Mouse (Mus musculus) layer of hippocampus, adult 18-20 months (tissue): ENCODE measurements at regions not wholly inside any gene's neighbourhood (a gene's known extent, or its start where the extent isn't known, plus 50 kb on each side); places are given as distances from the start of the nearest gene placed in this dataset.

Experiments used
- DNase-seq, 2 experiments: peaks; one replicate each; pipeline ENCODE4 v3.0.0; 2022; ENCODE audit warnings: low spot score in 2 of 2

DNA sequence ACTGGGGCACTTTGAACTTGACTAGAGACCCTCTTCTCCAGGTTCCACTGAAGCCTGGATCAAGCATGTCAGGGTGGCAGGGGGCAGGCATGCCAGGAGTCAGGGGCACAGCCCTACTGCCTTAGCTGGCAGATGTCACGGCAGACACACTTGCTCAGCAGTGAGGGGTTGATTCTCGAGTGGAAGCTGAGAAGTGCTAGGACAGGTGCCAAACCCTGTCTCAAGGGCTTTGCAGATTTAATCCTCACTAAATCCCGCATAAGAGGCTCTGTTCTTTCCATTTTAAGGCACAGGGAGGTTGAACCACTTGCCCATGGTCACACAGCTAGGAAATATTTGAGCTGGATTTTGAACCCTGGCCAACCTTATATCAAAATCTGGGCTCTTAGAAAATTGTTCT, 223.5 kb upstream of the Mvb12b start:
- DNase-seq = no peak

DNA sequence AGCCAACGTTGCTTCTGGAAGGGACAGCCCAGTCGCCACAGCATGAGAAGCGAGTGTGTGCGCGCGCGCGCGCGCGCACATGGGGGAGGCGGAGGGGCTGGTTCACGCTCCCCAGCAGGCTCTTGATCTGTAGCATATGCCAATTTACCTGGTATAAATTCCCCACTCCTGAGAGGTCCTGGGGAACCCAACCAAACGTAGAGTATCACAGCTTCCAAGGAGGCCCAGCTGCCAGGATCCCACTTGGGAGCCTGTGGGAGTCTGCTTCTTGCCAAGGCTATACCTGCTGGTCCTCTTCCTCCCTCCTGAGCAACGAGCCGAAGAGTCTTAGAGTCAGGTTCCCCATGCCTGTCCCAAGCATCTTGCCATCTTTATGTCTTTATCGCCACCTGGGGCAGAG, 222.8 kb upstream of the Mvb12b start:
- DNase-seq = no peak

DNA sequence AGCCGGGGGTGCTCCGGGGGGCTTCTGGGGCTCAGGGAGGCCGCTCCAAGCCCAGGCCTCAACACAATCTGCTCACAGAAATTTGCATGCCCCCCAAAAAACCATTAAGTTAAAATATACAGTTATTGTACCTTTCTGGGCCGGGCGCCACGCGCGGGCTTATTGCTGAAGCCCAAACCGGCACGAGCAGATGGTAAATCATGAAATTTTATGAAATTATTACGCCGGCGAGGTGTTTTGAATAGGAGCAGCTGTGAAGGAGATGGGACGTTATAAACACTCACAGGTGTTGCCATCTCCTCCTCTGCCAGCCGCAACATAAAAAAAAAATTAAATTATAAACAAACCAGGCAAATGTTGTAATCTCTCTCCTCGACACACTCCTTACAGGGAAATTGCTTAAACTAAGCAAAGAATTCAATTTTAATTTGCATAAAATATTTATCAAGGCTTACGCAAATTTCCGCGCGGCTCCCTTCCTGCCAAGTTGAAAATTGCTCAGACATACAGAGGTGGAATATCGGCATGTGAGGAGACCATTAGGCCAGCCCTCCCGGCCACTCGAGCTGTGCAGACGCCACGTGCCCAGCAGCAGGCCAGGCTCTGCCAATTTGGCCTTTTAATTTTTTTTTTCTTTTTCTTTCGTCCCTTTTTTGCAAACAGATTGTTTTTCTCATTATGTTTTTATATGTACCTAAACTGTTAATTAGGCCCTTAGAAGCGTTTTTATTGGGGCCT, 220.0 kb upstream of the Mvb12b start:
- DNase-seq = peak; percentile 38 to 66

DNA sequence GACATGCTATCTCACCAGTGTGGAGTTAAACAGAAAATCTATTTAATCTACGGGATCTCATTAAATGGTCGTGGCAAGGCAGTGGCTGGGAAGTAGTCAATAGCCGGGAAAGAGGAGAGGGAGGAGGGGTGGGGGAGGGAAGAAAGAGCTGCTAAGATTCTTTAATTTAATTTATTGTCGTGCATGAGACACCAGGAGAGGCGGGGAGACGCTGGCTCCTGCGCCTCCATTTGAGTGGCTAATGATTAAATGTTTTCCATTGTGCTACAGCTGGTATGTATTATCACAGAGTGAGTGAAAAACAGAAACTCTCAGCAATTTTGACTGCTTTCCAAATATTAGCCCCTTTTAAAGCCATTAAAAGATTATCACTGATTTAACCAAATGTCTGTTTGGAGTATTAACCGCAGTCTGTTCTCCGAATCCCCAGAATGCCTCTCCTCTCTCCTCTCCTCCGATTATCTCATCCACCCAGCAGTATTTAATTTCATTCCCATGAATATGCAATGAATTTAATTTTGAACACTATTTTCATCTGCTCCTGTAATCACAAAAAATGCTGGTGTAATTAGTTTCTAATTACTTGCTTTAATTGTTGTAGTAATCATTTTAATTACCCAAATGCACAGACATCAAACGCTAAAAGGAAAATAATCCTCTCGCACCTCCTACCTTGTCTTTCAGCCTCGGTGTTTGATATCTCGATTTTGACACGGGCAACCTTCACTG, 219.3 kb upstream of the Mvb12b start:
- peak; percentile 6 to 42 for DNase-seq

DNA sequence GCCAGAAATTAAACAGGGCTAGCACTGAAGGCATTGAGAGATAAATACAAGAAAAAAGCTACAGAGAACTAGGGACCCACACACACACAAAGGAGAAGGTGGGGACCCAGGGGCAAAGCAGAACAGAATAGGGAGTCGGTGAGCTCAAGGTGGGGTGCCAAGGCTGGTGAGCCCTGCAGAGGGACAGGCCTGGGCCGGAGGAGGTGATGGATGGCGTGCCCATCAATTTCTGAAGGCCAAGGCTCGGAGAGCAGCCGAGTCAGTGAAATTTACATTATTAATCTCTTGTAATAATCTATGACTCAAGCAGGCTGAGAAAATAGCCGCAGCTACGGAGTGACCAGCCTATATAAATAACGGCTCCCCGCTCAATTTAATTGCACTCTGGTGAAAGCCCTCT, 218.5 kb upstream of the Mvb12b start:
- no peak for DNase-seq

DNA sequence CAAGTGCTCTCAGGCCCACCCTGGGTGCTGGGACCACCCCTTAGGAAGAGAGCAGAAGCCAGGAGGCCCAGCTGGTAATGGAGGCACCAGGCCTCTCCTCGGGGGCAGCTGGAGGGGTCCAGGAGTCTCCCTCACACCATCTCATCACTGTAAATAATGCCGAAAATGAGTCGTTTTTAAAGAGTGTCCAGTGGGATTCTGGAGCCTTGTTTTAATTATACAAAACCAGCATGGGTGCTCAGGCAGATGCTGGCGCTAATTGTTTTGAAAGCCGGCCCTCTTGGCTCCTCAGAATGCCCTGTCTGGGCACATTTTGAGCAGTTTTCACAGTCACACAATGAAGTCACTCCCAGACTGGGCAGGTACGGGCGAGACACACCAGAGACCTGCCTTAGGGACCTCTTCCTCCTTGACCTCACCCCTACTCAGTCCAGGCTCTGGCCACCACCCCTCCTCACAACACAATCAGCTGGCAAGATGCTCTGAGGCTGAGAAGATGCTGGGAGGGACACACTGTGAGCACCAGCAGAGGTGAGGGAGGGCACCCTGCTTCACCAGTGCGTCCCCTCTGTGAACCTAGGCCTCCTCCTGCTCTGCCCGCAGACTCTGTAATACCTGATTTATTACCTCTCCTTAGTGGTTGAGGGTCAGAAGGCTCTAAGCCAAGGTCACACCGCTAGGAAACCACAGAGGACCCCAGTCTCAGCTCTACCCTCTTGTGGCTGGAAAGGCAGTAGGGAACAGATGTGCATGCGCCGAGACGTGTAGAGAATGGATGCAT, 217.7 kb upstream of the Mvb12b start:
- no peak for DNase-seq

DNA sequence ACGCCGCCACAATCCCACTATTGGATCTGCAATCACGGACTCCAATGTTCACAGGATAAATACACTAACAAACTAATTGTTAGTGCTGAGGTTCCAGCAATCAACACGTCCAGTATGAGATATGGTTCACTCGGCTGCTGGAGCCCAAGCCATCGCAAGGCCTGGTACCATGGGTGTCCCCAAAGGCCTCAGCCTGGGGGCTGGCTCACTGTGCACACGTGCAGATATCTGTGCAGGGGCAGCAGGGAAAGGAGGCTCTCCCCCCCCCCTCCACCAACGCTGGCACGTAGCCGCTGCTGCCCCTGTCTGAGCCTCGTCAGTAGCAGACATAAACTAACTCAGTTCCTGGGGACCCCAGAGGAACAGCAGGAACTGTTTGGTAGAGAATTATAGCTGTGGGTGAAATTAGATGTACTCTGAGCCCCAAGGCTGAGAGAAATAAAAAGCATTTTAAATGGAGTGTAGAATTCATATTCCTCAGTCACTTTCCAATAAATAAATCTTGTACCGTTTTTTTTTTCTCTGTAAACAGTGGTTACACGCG, 210.3 kb upstream of the Mvb12b start:
- DNase-seq = no peak

DNA sequence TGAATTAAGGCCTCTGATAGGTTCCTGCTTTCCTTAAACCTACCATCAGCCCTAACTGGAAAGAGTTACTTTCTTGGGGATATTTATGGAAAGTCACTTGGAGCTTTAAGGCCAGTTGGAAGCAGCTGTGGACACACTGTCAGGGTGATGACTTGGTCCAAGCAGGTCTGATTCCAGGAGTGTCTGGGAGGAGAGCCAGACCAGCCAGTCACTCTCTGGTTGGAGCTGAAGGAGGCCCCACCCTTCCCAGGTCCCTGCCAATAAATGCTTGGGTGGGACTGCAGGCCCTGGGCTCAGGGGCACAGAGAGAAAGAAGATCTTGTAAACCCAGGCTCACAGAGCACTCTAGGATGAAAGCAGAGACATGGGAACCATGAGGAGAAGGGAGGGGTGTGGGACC, 208.8 kb upstream of the Mvb12b start:
- no peak for DNase-seq

DNA sequence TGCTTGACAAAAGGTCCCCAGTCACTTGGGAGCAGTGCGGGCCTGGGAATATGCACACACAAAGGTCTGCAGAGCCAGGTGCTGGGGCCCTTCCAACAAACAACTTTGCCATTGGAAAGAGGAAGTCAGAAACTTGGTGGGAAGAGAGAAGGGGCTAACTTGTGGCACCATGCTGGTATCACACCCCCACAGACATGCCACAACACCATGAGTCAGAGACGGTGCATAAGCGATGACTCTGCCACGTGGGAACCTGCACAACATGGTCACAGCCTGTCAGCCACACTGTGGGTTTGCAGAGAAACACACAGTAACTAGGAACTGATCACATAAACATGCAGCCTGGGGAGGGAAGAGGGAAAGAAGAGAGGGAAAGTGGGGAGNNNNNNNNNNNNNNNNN, 201.1 kb upstream of the Mvb12b start:
- peak; percentile 35 to 58 for DNase-seq

DNA sequence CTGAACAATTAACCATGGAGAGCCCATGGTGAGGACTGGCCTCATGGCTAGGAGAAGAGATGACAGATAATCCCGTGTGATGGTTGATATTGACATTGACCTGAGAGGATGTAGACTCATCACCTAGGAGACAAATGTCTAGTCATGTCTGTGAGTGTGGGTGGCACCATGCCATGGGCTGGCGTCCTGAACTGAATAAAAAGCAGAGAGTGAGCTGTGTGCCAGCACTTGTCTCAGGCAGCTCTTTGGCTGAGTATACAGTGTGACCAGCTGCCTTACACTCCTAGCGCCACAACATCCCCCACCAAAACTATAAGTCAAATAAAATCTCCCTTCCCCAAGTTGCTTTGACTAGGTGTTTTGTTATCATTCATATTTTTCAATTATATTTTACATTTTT, 198.4 kb upstream of the Mvb12b start:
- peak; percentile 9 to 60 for DNase-seq

DNA sequence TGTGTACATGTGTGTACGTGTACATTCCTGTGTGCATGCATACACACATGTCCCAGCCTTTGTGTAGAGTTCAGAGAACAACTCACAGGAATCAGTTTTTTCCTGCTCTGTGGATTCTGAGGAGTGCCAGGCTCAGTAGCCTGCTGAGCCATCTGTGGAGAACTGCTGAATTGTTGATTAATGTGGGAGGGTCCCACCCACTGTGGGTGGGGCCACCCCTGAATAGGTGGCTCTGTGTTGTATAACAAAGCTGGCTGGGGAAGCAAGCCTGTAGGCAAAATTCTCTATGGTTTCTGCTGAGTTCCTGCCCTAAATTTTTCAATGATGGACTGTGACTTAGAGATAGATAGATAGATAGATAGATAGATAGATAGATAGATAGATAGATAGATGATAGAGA, 196.8 kb upstream of the Mvb12b start:
- peak; percentile 61 to 84 for DNase-seq

DNA sequence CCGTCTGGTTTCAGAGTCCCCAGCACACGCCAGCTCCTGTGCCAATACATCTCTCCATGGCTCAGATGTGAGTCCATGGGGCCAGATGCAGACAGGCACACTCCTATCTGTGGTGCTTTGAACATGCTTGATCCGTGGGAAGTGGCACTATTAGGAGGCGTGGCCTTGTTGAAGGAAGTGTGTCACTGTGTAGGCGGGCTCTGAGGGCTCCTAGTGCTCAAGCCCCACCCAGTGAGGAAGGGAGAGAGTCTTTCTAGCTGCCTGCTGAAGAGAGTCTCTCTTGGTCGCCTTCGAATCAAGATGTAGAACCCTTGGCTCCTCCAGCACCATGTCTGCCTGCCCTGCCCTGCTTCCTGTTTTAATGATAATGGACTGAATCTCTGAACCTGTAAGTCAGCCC, 194.7 kb upstream of the Mvb12b start:
- DNase-seq = no peak

DNA sequence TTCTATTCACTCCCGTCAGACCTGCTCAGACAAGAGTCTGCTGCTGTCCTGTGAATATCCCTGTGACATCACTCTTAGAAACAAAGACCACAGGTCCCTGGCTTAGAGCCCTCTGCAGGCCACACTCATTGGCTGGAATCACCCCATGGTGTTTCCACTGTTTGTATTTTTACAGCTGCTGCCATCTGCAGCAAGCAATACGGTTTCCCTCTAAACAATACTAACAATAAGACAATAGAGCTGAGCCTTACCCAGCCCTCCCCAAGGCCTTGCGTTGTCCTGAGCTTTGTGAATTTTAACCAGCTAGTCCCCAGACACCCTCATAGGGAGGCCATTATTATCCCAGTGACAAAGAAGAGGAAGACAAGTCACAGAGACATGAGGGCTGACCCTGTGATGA, 192.4 kb upstream of the Mvb12b start:
- no peak for DNase-seq

DNA sequence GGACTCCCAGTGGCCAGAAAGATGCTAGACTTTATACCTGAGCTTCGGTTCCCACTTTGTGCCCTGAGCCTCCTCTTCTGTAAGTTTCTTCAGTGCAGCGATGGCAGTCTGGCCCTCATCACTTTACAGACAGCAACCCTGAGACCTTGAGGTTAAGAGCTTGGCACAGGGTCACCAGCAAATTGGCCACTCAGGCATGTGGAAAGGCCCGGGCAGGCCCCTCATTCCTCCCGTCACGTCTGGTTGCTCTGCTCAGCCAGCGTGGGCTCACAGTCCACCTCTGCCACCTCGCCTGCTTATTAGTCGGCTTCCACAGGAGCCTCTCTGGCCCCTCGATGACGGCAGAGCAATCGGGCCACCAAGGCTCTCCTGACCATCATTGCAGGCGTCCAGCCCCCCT, 191.5 kb upstream of the Mvb12b start:
- no peak for DNase-seq

DNA sequence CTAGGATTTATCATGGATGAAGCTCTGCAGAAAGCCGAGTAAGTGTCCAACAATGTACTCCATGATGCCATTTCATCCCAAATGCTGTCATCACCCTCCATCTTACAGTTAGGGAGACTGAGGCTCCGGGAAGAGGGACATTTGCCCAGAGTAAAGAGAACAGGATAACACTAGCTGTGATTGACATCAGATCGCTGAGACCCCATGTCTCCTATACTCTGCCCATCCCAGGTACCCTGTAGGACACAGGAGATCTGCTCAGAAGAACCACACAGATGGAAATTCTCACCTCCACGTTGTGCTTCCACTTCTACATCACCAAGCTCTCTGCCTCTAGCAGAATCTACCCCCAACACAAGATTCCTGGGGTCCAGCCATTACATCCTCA, 191.1 kb upstream of the Mvb12b start:
- DNase-seq = no peak

DNA sequence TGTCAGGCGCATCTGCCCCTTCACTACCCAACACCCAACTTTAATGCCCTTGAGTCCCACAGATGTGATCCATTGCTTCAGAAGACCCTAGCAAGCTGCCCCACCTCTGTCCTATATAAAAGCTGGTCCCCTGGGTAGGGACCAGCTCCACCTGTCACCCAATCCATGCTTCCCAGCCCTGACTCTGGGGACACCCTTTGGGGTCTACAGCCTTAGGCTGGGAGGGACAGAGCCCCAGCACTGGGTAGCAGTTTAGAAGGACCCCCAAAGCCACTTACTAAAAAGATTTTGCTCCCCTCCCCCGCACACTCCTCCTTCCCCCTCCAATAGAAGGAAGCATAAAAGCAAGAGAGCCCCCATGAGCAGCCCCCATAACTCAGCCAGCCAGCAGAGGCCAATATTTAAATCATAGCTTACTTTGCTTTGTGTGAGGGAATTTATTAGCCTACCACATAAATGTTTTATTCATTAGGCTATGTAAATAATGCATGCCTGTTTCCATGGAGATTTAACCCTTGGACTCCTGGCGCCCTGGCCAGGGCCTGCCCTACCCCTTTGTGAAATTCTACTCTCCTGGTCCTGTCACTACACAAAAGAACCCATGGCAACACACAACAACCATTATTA, 190.6 kb upstream of the Mvb12b start:
- DNase-seq = no peak

DNA sequence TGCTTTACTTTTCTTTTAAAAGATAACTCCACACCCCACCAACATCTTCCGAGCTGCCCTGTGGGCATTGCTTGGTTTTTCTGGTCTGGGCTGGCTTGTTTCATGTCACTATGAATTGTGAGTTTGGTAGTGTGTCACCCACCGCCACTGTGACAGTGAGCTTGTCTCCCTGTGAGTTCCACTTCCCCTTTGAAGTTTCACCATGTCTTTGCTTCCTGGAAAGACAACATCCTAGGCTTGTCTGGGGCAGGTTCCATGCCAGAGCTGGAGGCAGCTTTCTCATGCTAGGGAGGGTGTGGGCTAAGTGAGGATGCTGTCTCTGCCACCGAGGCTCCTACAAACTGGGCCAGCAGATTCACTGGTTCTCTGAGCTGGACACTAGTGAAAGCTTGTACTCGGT, 188.6 kb upstream of the Mvb12b start:
- DNase-seq = no peak

DNA sequence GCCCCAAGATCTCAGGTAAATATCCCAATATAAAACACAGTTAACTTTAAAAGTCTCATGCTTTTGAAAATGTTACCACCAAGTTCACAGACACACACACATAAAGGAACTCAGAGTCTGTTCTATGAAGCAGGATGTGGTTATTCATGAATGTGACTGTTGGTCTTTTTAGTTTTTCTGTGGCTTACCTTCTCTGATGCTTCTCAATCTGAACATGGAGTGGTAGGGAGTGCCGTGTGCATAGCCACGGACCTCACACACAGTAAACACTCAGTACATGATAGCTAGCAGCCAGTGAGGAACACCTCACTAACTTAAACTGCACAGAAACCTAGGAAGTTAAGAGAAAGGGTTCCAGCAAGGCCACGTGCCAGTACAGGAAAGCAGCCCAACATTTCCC, 186.3 kb upstream of the Mvb12b start:
- no peak for DNase-seq

DNA sequence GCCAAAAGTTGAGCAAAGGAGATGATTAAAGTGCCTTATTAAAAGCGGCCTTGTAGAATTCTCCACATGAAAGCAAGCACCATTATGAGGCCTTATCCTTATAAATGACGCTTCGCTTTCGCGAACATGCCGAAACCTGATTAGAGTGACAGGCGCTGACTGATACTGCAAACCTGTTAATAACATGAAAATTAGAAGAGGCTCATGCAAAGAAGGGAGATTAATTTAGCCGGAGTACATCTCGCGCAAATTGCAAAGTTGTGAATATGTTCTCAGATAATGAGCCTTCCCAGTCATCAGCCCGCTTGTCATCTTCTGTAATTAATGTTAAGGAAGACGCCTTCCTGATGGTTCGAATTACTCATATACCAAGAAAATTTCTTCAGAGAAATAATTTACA, 177.8 kb upstream of the Mvb12b start:
- DNase-seq = peak; percentile 11 to 41

DNA sequence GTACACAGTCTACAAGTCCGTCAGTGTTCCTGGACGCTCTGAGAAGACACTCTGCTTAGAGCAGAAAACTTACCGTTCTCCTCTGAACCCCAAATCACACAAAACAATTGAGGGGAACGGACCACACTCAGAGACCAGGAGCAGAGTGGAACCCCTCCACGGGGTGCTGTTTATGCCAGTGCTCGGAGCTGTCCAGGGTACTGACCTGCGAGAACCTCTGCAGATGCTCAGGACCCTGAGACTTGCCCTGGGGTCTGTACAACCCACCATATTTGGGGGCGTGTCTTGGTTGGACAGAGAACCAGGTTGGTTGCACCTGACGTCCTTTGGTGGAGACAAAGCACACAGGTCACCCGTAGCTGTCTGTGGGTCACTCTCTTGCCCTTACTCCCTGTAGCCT, 177.3 kb upstream of the Mvb12b start:
- no peak for DNase-seq

DNA sequence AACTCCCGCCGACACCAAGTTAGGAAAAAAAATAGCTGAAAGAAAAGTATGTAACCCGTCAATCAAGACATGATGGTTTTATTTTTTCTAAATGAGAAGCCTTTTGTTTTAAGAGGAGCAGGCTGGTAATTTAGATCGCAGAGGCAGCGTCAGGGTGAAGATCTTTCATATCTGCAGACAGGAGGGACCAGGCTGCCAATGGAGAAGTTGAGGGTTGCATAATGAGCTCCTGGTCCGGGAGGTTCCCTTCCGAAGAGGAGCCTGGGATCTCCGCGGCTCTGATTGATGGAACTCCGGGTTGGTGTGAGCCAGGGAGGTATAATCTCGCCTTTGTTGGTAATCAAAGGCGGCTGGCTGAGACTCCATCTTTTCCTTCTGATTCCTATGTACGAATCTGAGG, 168.8 kb upstream of the Mvb12b start:
- DNase-seq = no peak

DNA sequence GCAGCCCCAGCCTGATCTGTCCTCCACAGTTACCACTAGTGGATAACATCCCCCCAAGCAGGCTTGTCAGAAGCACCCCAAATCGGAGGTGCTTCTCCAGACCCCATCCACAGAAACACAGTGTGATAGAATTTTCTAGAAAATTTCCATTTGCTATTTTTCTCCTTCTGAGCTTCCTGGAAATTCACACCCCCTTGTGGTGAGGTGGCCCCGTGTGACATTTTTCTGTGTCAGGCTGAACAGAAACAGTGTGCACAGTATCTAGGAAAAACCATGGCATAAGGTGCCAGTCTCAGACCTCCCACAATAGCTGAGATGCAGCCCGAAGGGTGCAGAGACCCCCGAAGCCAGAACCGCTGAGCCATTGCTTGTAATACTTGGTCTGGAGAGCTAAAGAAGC, 155.3 kb upstream of the Mvb12b start:
- no peak for DNase-seq
